Mouse (Mus musculus) thymus, postnatal 4 days (tissue): ENCODE results near the gene Tspan5.

Experiments
- DNase-seq: peaks from one replicate; pipeline ENCODE4 v3.0.0; 2021

The Tspan5 gene

DNA sequence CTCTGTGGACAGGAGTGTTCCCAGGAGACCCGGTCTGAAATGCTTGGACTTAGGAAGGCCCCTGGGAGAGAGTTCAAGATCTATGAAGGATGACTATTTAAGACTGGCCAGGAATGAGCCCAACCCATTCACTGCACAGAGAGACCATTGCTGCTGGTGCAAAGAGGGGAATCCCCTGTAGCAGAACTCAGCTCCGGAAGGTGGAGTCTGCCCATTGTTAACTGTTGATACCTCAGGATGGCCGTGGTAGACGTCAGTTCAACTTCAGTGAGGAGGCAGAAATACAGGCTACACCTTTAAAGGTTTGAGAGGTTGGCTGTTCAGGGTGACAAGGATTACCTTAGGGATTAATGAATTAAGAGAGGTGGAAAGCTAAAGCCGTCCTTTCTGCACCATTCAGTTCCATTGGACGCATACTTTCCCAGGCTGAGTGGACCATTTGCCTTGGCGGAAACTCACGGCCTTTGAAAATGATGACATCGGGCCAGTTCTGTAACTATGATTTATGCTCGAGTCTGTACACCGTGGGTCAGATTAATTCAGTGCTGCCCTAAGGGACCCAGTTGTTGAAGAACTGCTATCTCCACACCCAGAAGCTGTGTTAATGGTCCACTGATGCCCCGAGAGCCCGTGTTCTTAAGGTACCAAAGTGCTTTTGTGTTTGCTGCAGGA lies 71.3 kb downstream of the Tspan5 start:
- no peak for DNase-seq

- DNase-seq: no peak
These were observed 72.5 kb downstream of the Tspan5 start for GRCm38 (mm10) chr3:138814457-138814856.

DNA sequence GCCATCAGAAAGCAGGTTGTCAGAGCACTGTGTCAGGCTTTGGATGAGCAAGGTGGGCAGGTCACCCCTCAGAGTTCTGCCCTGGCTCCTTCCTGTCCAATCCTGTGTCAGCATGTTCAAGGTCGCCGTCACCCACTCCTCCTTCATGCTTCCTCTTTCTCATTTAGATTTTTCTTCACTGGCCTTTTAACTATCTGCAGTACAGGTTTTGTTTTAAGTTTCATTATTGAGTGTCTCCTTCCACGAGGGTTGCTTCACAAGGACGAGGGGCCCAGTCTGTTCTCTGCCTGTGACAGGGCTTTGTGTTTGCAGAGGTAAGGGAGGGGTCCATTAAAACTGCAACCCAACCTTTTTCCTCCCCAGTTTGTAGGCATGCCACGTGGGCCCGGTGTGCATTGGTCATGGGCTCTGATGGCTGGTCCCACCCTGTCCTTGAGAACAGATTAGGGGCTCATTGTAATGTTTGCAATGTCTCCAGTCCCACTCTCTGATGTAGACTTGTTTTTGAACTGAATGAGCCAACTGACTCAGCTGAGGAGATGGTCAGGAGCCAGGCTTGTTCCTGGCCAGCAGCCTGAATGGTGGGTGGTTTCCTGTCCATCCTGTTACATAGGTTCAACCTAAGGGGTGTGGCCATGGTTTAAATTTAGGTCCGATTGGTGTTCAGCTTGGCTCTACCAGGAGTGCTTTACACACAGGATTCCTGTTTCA lies 73.3 kb downstream of the Tspan5 start:
- DNase-seq: no peak

DNA sequence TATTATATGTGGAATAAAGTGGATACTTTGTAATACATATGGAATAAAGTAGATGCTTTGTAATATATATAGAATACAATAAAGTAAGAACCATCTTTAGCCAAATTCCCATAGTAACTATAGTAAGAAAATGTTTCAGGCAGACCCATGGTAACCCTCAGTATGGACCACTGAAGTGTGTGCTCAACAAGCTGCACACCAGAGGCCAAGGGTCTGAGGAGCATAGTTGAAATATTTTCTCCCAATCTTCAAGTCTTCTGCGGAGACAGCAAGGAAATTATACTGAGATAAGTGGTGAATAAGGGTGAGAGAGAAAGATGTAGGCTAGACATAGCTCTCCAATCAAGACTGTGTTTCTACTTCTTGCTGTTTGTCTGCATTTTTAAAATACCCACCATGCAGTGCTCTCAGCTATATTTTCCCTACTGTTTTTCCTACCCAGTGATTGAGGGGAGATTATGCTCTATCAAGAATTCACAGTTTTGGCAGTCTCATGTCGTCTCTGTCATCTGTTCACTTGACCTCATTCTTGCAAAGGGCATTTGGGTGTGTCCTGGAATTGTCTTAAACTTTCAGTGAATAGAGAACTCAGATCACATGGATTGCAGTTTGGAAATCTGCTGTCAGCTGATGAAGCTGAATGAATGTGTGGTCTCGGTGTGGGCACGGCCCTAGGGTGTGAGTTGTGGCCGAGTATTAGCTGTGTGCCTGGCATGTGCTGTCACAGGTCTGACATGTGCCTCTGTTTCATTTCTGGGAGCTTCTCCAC lies 75.1 kb downstream of the Tspan5 start:
- DNase-seq: no peak

- DNase-seq: no peak
These were observed 77.9 kb downstream of the Tspan5 start for GRCm38 (mm10) chr3:138819862-138820261.

DNA sequence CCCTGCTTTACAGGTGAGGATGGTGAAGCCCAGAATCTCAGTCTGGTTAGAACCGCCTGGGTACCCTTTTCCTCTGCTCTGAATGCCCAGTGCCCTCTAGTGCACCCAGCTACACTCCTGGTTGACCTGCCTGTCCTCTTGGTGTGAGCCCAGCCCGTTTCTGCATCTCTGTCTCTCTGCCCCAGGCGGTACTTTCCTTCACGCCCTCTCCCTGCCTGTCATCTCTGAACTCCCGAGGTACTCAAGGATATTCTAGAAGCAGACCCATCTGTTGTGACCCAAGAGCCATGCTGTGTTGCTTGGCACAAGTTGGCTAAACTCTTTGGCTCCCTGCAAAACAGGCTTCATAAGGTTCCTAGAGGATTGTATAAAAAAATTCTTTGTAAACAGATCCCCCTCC lies 78.3 kb downstream of the Tspan5 start:
- no peak for DNase-seq

DNA sequence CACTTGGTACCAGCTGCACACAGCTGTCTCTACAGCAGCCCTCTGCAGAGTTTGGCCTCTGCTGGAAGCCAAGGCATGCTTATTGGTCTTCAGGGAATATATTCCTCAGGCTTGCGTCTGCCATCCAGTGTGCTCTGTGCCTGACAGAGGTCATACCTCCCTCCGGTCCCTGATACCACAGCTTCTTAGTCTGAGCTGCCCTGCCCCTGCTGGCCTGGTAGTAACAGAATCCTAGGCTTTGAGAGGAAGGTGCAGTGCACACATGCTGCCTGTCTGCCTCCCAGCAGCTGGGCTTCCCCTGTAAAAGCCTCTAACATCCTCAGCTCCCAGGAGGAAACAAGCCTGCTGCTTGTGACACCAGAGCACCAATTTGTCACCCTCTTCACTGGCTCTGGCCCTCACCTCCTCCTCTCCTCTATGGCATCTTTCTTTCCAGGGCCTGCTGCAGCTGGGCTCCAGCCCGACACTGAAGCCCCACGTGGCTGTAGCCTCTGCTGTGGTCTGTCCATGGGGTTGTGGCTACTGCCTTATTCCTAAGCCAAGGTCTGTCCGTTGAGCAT lies 80.0 kb downstream of the Tspan5 start:
- no peak for DNase-seq

DNA sequence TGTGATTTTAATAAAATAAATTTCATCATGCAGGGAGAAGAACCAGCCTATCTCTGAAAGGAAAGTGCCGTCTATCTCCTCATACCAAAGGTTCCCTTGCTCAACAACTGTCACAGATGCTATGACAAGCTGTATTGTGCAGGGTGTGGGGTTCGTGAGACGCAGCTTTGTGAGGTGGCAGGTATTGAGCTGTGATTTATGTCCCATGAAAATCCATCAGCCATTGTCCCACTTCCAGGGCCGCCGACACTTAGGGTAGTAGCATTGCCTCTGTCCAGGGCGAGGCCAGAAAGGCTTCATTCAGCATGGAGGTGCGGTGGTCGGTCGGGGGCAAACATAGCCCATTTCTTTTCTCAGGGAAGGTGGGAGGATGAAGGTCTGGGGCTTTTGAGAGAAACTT lies 81.9 kb downstream of the Tspan5 start:
- no peak for DNase-seq

DNA sequence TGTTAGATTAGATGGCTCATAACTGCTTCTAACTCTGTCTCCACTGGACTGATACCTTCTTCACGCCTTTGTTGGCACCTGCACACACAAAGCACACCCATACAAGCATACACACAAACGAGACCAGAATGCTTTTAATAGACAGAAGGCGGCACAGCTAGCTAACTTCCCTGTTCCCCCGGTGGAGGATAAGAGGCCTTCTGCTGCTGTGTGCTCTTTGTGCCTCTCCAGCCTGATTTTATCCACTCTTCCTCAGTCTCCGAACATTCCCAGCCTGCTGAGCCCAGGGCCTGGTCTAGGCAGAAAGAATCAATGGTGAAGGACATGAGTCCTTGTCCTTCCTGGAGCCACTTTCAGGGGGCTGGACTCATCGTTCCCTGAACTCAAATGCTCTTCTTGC lies 83.3 kb downstream of the Tspan5 start:
- DNase-seq: no peak

GRCm38 (mm10) chr3:138826243-138826800 lies 84.3 kb downstream of the Tspan5 start:
- no peak for DNase-seq

- DNase-seq: no peak
These were observed 91.0 kb downstream of the Tspan5 start for GRCm38 (mm10) chr3:138832827-138833517.

DNA sequence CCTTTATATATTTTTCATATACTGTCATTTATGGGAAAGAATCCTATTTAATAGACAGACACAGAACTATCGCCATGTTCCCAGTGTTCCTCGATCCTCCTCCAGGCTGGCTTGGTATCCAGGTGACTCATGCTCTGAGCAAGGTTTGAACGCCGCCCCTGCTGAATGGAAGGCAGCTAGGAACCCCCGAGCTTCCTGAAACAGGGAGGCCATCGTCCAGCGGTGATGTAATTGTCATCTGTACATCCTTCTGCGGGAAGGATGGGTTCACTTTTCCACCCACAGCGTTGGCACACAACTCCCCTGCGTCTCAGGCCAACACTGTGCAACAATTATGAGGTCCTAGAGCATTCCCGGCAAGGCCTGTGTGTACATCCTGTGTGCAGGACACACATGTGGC lies 92.2 kb downstream of the Tspan5 start:
- no peak for DNase-seq

DNA sequence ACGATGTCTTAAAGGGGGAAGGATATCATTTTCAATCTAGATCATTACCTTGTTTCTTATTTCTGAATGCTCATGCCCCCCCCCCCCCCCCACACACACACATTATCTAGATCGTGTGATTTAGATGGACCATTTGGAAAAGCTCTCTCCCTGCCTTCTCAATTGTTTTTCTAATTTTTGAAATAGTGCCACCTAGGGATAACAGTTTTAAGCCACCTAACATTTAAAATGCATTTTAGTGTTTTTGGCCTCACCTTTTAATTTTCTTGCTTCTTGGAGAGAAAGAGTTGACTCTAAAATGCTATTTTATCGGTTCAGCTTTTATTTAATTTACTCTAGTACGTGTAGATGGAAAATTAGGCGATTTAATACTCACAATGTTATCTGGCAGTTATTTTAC lies 94.9 kb downstream of the Tspan5 start:
- DNase-seq: no peak

DNA sequence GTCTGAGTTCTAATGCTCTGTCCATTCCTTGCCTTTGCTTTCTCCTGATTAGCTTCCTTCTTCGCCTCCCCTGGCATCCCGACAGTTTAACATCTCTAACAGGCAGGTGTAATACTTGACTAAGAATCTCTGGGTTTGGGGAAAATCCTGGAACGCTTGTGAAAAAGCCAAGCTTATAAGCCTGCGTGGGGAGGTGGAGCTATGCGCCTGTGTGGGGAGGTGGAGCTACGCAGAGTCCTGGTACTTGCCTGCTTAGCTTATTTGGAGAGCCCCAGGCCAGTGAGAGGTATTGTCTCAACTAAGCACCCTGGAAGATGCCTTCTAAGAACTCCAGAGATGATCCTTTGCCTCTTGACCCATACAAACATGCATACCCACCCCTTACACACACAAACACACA lies 95.7 kb downstream of the Tspan5 start:
- no peak for DNase-seq

DNA sequence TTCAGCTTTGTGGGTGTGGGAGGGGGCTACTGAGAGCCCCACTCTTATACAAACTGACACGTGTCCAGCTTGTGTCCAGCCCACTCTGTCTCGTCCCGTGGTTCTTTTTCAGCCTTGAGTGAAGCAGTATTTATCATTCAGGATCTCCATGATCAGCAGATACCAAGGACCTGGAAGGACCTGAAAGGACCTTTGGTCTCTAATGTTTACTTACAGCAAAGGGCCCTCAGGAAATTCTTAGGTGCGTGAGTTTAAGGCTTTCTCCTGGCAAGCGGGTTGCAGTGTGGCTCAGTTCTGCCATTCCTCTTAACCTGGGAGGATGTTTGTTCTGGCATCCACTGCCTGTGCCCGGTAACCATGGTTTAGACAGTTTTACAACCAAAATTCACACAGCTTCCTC lies 97.7 kb downstream of the Tspan5 start:
- DNase-seq: no peak

GRCm38 (mm10) chr3:138841288-138841687 lies 99.3 kb downstream of the Tspan5 start:
- DNase-seq: no peak

GRCm38 (mm10) chr3:138843180-138843579 lies 101.2 kb downstream of the Tspan5 start:
- no peak for DNase-seq

DNA sequence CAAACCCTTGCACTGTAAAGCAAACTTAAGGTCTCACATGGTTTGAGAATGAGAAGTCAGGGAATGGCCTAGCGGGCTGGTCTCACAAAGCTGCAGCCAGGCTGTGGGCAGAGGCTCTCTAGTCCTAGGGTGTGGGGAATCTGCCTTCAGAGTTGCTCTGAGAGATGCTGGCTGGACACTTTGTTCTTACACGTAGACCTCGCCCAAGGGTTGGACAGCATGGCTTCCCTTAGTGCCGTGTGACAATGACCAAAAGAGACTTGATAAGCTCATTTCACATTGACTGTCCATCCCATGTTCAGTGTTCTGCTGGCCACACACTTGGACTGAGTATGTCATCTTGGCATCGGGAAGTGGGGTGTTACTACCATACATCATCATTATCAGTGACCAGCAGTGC lies 101.6 kb downstream of the Tspan5 start:
- DNase-seq: no peak

DNA sequence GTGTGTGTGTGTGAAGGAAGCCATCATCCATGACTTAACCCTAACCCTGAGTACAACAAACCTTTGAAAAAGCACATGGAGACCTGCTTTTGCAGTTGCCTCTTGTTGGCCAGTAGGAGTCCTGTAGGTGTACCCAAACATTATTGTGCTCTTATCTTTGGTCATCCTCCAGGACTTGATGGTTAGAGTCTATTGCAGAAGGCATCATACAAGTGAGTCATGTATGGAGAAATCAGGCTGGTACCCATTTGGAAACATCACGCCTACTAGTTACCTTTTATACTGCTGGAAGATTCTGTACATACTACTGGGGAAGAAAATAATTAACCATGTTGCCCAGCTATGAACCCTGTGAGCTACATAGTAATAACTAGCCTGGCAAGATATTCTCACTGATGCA lies 103.8 kb downstream of the Tspan5 start:
- DNase-seq: no peak

GRCm38 (mm10) chr3:138847809-138848208 lies 105.8 kb downstream of the Tspan5 start:
- no peak for DNase-seq

DNA sequence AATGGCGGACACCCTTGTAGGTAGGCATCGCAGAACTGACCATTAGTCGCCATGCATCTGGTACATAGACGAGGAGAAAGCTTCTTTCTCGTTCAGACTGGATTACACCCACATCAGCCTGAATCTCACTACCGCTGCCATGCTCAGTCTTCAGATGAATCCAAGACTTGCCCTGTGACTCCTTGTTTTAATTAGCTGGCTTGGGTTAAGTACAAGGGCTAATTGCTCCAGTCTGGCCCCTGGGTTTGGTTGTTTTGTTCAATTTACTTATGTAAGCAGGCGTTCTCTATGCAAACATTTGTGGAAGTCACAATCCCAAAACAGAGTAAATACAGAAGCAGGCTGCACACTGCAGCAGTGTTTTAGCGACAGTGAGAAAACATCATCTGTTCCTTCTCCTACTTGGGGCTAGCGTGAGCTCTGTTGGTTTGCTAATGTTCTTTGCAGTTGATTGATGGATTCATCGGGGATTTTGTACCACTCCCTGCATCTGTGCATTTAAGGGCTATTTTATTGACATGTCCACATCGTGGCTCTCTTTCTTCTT lies 107.8 kb downstream of the Tspan5 start:
- no peak for DNase-seq

DNA sequence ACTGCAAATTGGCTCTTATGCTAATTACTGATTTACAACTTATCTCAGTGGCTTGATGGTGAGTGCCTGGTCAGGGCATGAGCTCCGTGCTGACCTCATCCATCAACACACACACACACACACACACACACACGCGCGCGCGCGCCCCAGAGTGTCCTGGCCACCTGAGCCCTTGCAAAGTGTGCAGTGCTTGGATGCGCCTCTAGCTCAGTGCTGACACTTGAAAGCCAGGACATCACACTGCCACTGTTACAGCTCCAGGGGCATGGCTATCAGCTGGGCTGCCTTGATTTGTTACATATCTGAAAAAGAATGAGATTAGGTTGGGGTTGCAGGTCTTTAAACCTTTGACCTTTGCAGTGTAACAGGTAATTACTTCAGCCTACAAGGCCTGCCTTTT lies 109.9 kb downstream of the Tspan5 start:
- DNase-seq: no peak
